Mouse (Mus musculus) midbrain, embryonic 16.5 days (tissue): ENCODE results near the gene Cry1. TPM values are rescaled to one million over a fixed set of nuclear protein-coding genes. Genes with fewer than 3 reads are reported as not detected.

Source experiments
- ATAC-seq: fragments of 200-750 bp; cut with Nextera tagmentation; 2 replicates; pipeline ENCODE4 v1.8.0; 2017; ENCODE audit warnings: moderate TSS enrichment
- H3K27ac ChIP-seq: fragments of 300-500 bp; sonication (generic); 2 replicates; pipeline ENCODE4 v1.5.1; 2014; ENCODE audit warnings: mild to moderate bottlenecking, low read length, mixed read lengths
- H3K27me3 ChIP-seq: fragments of 300-500 bp; sonication (generic); 2 replicates; pipeline ENCODE4 v1.6.1; 2014; ENCODE audit warnings: low read depth, low read length, mixed read lengths; ENCODE audit not compliant: control insufficient read depth, insufficient read depth
- H3K36me3 ChIP-seq: fragments of 300-500 bp; sonication (generic); 2 replicates; pipeline ENCODE4 v1.6.1; 2014; ENCODE audit warnings: mild to moderate bottlenecking, low read length, moderate library complexity, mixed read lengths; ENCODE audit not compliant: control insufficient read depth, insufficient read depth
- H3K4me1 ChIP-seq: fragments of 300-500 bp; sonication (generic); 2 replicates; pipeline ENCODE4 v1.6.1; 2014; ENCODE audit warnings: mild to moderate bottlenecking, low read length, mixed read lengths; ENCODE audit not compliant: control insufficient read depth, insufficient read depth
- H3K4me2 ChIP-seq: fragments of 300-500 bp; sonication (generic); 2 replicates; pipeline ENCODE4 v1.6.1; 2014; ENCODE audit warnings: mild to moderate bottlenecking, low read length, mixed read lengths
- H3K4me3 ChIP-seq: fragments of 300-500 bp; sonication (generic); 2 replicates; pipeline ENCODE4 v1.5.1; 2014; ENCODE audit warnings: low read depth, mild to moderate bottlenecking, low read length, moderate library complexity, mixed read lengths
- H3K9ac ChIP-seq: fragments of 300-500 bp; sonication (generic); 2 replicates; pipeline ENCODE4 v1.6.1; 2014; ENCODE audit warnings: low read depth, low read length, mixed read lengths
- H3K9me3 ChIP-seq: fragments of 300-500 bp; sonication (generic); replicated peaks from 2 replicates; pipeline ENCODE4 v1.6.1; 2014; ENCODE audit warnings: mild to moderate bottlenecking, low read length, mixed read lengths; ENCODE audit not compliant: control insufficient read depth, poor library complexity, severe bottlenecking
- WGBS: fragments of 180-500 bp; shearing (Covaris S2); extraction: QIAGEN DNeasy Blood & Tissue Kit; methylation state at CpG from one replicate; pipeline ENCODE4 v1.1.7; 2014; 5-methylcytosine and 5-hydroxymethylcytosine counted together
- polyA plus RNA-seq: library from polyadenylated mRNA; unstranded; fragments of >200 nt; fragmentation: Nextera tagmentation; extraction: Ambion mirVana; gene quantifications from 2 replicates; pipeline ENCODE4 v1.2.1, GENCODE M21; 2015

The Cry1 gene
- polyA plus RNA-seq, 1 experiment from 2014 or later, result 43.5 TPM

DNA sequence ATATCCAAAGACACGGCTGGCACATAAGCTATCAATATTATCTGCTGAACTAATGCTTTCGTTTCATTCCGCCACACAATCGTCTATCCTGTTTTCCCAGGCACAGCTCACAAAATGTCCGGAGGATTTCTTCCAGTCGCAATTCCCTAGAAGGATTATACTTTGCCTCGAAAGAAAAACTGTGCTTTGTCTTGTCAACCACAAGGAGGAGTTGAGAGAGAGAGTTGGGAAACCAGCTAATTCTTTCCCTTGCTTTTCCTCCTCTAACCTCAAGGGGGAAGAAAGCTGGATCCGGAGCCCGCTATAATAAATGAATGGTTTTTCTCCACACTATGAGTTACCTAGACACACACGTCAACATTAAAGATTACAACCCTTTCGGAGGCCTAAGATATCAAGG, 1.2 kb downstream of the Cry1 start:
- 0% methylated on average over 11 of the region's 11 CpGs for WGBS
- Histone ChIP-seq H3K4me1 (peaks cover 17% of the 10 kb centered on the region), H3K27ac (peak overlapping the region; percentile 62; the same call in 1 of the 2 replicates), H3K4me2 (peak overlapping the region; percentile 94), H3K36me3 (no peaks in the 10 kb centered on the region), H3K9ac (peak overlapping the region; percentile 80; the same call in 1 of the 2 replicates), H3K4me3 (peak overlapping the region; percentile 96), H3K9me3 (no peaks in the 10 kb centered on the region), H3K27me3 (no peaks in the 10 kb centered on the region)
- 0 out of 2 replicates have a peak, but pooled peaks have one; percentile 14 for ATAC-seq

DNA sequence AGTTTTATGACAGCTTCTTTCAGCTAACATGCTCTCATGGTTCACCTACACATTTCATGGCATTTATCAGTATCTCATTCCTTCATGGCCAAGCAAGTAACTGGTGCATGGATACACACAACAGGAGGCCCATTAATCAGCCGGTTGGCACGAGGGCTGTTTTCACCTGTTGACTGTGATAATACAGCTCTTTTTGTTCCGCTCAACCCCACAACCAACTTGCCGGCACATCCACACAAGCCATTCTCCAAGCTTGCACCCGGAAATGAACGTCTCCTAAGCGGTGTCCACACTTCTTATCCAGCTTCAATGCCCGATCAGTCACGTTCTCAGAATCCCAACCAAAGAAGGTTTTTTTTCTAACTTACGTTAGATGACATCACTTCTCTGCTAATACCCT, 2.1 kb downstream of the Cry1 start:
- Histone ChIP-seq H3K4me1 (peaks cover 17% of the 10 kb centered on the region), H3K4me3 (peak overlapping the region; percentile 96), H3K36me3 (no peaks in the 10 kb centered on the region), H3K27ac (no peak overlapping the region), H3K27me3 (no peaks in the 10 kb centered on the region), H3K9me3 (no peaks in the 10 kb centered on the region), H3K9ac (peak overlapping the region; percentile 48), H3K4me2 (peak overlapping the region; percentile 94)
- WGBS, result 80% methylated on average over 10 of the region's 10 CpGs
- ATAC-seq, result no peak

DNA sequence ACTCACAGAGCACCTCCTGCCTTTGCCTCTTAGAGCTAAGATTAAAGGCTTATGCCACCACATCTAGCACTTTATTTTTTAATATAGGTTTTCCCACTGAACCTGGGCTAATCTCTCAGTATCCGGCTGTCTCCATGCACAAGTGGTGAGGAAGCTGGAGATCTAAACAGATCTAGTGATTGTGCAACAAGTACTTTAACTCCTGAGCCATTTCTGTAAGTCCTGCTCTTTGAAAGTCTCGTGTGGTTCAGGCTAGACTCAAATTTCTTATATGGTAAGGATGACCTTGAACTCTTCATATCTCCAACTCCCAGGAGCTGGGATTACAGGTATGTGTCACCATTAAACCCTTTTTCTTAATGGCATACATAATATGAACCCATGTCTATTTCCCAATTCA, 8.2 kb downstream of the Cry1 start:
- ATAC-seq, result no peak
- Histone ChIP-seq H3K36me3 (no peaks in the 10 kb centered on the region), H3K4me3 (no peak overlapping the region), H3K9me3 (no peaks in the 10 kb centered on the region), H3K4me2 (no peak overlapping the region), H3K27me3 (no peaks in the 10 kb centered on the region), H3K9ac (no peak overlapping the region), H3K27ac (no peak overlapping the region), H3K4me1 (no peaks in the 10 kb centered on the region)
- WGBS, result 73% methylated on average over 2 of the region's 2 CpGs

DNA sequence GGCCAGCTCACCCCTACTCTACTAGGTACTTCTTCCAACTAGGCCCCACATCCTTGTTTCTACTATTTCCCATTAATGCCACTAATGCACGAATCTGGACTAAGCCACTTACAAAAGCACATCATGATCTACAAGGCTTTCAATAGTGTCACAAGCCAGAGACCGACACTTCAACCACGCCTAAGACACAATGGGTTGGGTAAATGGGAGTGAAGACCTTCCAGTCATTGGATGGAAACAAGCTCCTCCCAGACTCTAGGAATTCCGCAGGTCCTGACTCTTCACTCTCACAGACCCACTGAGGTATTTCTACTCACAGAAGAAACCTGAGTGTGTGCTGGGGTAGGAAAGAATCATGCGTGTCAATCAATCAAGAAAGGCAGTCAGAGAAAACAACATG, 19.6 kb downstream of the Cry1 start:
- Histone ChIP-seq H3K27me3 (no peaks in the 10 kb centered on the region), H3K27ac (no peak overlapping the region), H3K9ac (no peak overlapping the region), H3K4me1 (peaks cover 12% of the 10 kb centered on the region), H3K36me3 (no peaks in the 10 kb centered on the region), H3K9me3 (no peaks in the 10 kb centered on the region), H3K4me3 (no peak overlapping the region), H3K4me2 (no peak overlapping the region)
- no peak for ATAC-seq
- 78% methylated on average over 5 of the region's 5 CpGs for WGBS

DNA sequence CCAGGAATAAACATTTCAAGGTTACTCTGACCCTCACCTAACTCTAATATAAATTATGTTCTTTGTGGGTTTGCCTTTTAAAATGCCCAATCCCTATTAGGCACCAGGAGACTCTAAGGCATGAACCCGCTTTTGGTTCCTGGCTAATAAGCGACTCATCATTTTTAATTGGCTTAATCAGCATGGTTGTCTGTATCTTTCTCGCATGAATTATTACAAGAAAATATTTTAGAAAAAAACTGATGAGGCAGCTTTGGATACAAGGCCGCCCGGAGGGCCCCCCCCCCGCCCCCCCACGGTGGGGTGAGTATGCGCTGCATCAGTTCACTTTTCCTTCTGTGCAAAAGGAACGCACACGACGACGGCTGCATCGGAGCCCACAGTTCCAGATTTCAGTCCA, 20.1 kb downstream of the Cry1 start:
- ATAC-seq, result no peak
- Histone ChIP-seq H3K36me3 (no peaks in the 10 kb centered on the region), H3K4me2 (no peak overlapping the region), H3K27ac (no peak overlapping the region), H3K27me3 (no peaks in the 10 kb centered on the region), H3K4me1 (peaks cover 12% of the 10 kb centered on the region), H3K9ac (no peak overlapping the region), H3K9me3 (no peaks in the 10 kb centered on the region), H3K4me3 (no peak overlapping the region)
- WGBS, result 90% methylated on average over 13 of the region's 13 CpGs

DNA sequence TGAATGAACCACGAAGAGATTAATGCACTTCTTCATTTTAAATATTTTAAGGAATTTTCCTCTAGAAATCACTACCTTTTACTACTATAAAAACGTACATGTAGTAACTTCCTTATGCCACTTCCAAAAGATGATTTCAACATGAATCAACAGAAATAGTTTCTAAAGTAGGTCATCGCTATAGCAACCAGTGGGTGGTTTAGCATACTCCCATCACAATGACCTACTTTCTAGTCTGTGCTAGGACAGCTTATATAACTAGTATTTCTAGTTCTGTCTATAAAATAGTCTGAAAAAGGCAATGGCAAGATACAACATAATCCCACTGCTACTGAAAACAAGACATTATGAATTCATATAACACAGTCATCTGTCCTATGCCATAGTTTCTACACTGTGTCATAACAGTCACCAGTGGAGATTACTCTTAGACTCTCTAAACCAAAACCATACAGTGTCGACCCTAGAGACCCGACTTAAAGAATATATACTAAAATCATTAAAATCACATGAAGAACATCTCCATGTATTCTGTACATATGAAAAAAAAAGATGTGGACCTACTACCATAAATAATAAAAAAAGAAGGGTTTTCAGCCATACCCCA, 23.0 kb downstream of the Cry1 start:
- ATAC-seq, result peak; percentile 94
- Histone ChIP-seq H3K27ac (peak overlapping the region; percentile 69; the same call in 1 of the 2 replicates), H3K4me3 (no peak overlapping the region), H3K27me3 (no peaks in the 10 kb centered on the region), H3K36me3 (no peaks in the 10 kb centered on the region), H3K9ac (no peak overlapping the region), H3K9me3 (no peaks in the 10 kb centered on the region), H3K4me1 (peaks cover 12% of the 10 kb centered on the region), H3K4me2 (peak overlapping the region; percentile 12; the same call in 1 of the 2 replicates)
- 68% methylated on average over 5 of the region's 5 CpGs for WGBS

DNA sequence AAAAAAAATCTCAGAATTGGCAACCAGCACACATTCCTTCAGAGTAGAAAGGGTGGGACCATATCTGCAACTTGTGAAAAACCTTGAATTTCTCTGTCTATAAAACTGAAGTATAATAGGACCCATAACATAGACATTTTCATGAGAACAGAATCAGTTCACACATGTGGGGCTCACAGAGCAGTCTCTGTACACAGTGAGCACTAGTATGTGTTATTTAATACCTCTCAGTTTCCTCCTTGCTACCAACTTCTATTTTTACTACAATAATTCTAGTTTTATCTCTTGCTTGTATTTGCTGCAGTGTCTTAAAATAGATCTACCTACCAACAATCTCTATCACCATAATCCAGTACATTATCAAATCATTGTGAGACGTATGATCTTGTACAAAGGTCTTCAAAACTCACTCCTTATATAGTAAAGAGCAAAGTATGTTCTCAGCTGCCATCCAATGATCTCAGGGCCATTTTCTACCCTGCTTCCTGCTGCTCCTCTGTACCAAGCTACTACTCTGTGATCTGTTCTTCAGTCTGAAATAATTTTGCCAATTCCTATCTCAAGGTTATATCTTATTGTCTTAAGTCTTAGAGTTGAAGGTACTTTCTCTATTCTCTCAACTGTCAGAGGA, 24.8 kb downstream of the Cry1 start:
- no peak overlapping the region for H3K27ac ChIP-seq
- no peak for ATAC-seq
- no peak overlapping the region for H3K4me2 ChIP-seq

DNA sequence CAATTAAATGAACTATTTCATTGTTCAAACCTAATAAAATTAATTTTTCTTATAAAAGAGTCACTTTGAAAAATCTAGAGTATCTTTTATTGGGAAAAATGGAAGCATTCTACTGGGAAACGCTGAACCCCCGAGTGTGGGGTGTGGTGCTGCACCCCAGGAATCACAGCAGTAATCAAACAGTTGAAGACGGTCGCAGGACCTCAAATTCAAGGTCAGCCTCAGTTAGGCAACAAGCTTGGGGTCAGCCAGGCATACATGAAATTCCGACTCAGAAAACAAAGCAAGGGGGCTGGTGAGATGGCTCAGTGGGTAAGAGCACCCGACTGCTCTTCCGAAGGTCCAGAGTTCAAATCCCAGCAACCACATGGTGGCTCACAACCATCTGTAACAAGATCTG, 27.4 kb downstream of the Cry1 start:
- H3K9ac ChIP-seq, result no peak overlapping the region
- H3K4me3 ChIP-seq, result no peak overlapping the region
- no peak overlapping the region for H3K27ac ChIP-seq
- WGBS, result 92% methylated on average over 7 of the region's 7 CpGs
- peaks cover 10% of the 10 kb centered on the region for H3K4me1 ChIP-seq
- no peaks in the 10 kb centered on the region for H3K9me3 ChIP-seq
- H3K27me3 ChIP-seq, result no peaks in the 10 kb centered on the region
- ATAC-seq, result no peak
- no peaks in the 10 kb centered on the region for H3K36me3 ChIP-seq
- H3K4me2 ChIP-seq, result no peak overlapping the region

More for the DNA sequence above, 24.8 kb downstream of the Cry1 start:
- H3K36me3 ChIP-seq, result no peaks in the 10 kb centered on the region
- peaks cover 12% of the 10 kb centered on the region for H3K4me1 ChIP-seq
- 84% methylated on average over 1 of the region's 1 CpGs for WGBS
- H3K4me3 ChIP-seq, result no peak overlapping the region
- H3K9me3 ChIP-seq, result no peaks in the 10 kb centered on the region
- no peaks in the 10 kb centered on the region for H3K27me3 ChIP-seq
- no peak overlapping the region for H3K9ac ChIP-seq

DNA sequence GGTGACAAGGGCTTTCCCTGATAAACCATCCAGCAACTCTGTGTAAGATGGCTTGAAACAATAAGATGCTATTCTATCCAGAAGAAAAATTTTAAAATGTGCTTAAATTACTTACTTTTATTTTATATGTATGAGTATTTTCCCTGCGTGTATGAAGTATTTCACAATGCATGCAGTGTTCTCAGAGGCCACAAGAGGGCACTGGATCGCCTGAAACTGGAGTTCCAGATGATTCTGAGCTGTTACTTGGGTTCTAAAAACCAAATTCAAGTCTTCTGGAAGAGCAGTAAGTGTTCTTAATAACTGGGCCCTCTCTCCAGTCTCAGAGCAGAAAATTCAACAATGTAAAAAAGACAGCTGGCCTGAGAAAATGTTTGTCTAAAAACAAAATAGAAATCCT, 30.7 kb downstream of the Cry1 start:
- 6% methylated on average over 2 of the region's 2 CpGs for WGBS
- H3K9ac ChIP-seq, result no peak overlapping the region
- no peaks in the 10 kb centered on the region for H3K27me3 ChIP-seq
- no peak overlapping the region for H3K4me2 ChIP-seq
- no peaks in the 10 kb centered on the region for H3K9me3 ChIP-seq
- H3K36me3 ChIP-seq, result no peaks in the 10 kb centered on the region; the same call in 1 of the 2 replicates
- no peak overlapping the region for H3K4me3 ChIP-seq
- ATAC-seq, result no peak
- H3K4me1 ChIP-seq, result no peaks in the 10 kb centered on the region
- no peak overlapping the region for H3K27ac ChIP-seq
